In the genomic region with DNA sequence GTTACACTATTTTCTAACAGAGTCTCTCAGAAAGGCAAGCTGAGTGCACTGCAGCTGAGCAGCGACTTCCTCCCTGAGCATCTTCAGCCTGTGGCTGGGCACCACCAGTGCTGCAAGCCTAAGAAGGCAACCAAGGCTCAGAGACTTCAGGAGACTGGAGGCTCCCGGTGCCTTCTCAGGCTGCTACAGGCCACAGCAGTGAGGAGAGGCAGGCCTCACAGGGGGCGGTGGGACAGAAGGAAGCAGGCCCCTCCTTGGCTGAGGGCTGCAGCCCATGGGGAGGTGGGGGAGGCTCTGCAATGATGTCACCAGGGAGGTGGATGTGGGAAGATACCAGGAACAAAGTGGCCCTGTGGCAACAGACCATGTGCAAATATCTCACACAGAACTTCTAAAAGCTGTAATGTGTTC, we compare ENCODE assay signal across 8 mouse cellular contexts. TPM values are rescaled to one million over a fixed set of nuclear protein-coding genes. Genes with fewer than 3 reads are reported as not detected.
A peak's percentile ranks its signal among the peaks of the same experiment; 100 is the strongest.
DNase-seq lines count a peak whose midpoint lies in the region; ATAC-seq lines count a peak whose summit lies in the region.

No protein-coding gene starts in this region.

- peaks cover 25% of the 10 kb centered on the region for H3K4me1 ChIP-seq in kidney, embryonic 15.5 days
- H3K4me1 ChIP-seq in forebrain, embryonic 10.5 days = peaks cover 38% of the 10 kb centered on the region
- peaks cover 25% of the 10 kb centered on the region for H3K4me1 ChIP-seq in limb, embryonic 10.5 days

- 32% methylated on average over 3 of the region's 3 CpGs for WGBS in kidney, embryonic 15.5 days
- 40% methylated on average over 3 of the region's 3 CpGs for WGBS in forebrain, embryonic 10.5 days
- WGBS in limb, embryonic 10.5 days = 41% methylated on average over 3 of the region's 3 CpGs

- H3K9ac ChIP-seq in kidney, embryonic 15.5 days = no peak overlapping the region

- peaks cover 24% of the 10 kb centered on the region for H3K36me3 ChIP-seq in kidney, embryonic 15.5 days
- H3K36me3 ChIP-seq in forebrain, embryonic 10.5 days (replicated peaks) = peaks cover 15% of the 10 kb centered on the region; the same call in 1 of the 2 replicates
- H3K36me3 ChIP-seq in limb, embryonic 10.5 days = peaks cover 25% of the 10 kb centered on the region

- ATAC-seq in kidney, embryonic 15.5 days (replicated peaks; ENCODE audit: low FRiP score) = no peak
- ATAC-seq in activated CD4-positive, CD25-positive, alpha-beta regulatory T cell, adult 4 months = peak; percentile 66

- no peaks in the 10 kb centered on the region for H3K27me3 ChIP-seq in kidney, embryonic 15.5 days
- 0 out of 2 replicates have a peak, but pooled peaks cover 8% of the 10 kb centered on the region for H3K27me3 ChIP-seq in forebrain, embryonic 10.5 days (ENCODE audit: poor library complexity, severe bottlenecking)
- no peaks in the 10 kb centered on the region for H3K27me3 ChIP-seq in limb, embryonic 10.5 days (ENCODE audit: low read depth, poor library complexity, severe bottlenecking)

- no peak overlapping the region for H3K4me3 ChIP-seq in kidney, embryonic 15.5 days (replicated peaks)
- no peak overlapping the region for H3K4me3 ChIP-seq in forebrain, embryonic 10.5 days
- H3K4me3 ChIP-seq in limb, embryonic 10.5 days = no peak overlapping the region

- H3K4me2 ChIP-seq in kidney, embryonic 15.5 days = no peak overlapping the region

- peak overlapping the region; percentile 19 for H3K27ac ChIP-seq in kidney, embryonic 15.5 days
- H3K27ac ChIP-seq in forebrain, embryonic 10.5 days = peak overlapping the region; percentile 83
- H3K27ac ChIP-seq in limb, embryonic 10.5 days = peak overlapping the region; percentile 79

- DNase-seq in kidney, postnatal 10 days = no peak
- no peak for DNase-seq in forebrain, embryonic 10.5 days (ENCODE audit: extremely low spot score, low spot score)
- peak; percentile 37 for DNase-seq in limb, embryonic 10.5 days (ENCODE audit: low spot score)
- DNase-seq in spleen, postnatal 4 days (ENCODE audit: low spot score in 2 of 2) = no peak
- no peak for DNase-seq in B cell, adult 2 months
- no peak for DNase-seq in right cerebral cortex, postnatal 36 days (ENCODE audit: low spot score in 2 of 2)

- no peaks in the 10 kb centered on the region for H3K9me3 ChIP-seq in kidney, embryonic 15.5 days (replicated peaks)
- H3K9me3 ChIP-seq in forebrain, embryonic 10.5 days = no peaks in the 10 kb centered on the region
- H3K9me3 ChIP-seq in limb, embryonic 10.5 days (replicated peaks) = no peaks in the 10 kb centered on the region

RNA-seq across cellular contexts. Expression of a gene that starts 25.1 kb away (rescaled TPM):
- 85.3 and 90.4 TPM in 2 replicates for polyA plus RNA-seq in kidney, embryonic 15.5 days (2015; fragmentation: Nextera tagmentation; extraction: Ambion mirVana)
- polyA plus RNA-seq in activated CD4-positive, CD25-positive, alpha-beta regulatory T cell, adult 4 months (2017; shearing (Covaris generic)) = 10 to 100 TPM; 34.9 to 47.6 TPM
- polyA plus RNA-seq in forebrain, embryonic 10.5 days (2016; fragmentation: Nextera tagmentation; extraction: Ambion mirVana) = 53.4 and 59.2 TPM in 2 replicates
- 67.0 and 69.9 TPM in 2 replicates for polyA plus RNA-seq in limb, embryonic 10.5 days (2016; fragmentation: Nextera tagmentation; extraction: Ambion mirVana)

RNA-seq across cellular contexts. Expression of a gene that starts 50.2 kb away (rescaled TPM):
- polyA plus RNA-seq in kidney, embryonic 15.5 days (2015; fragmentation: Nextera tagmentation; extraction: Ambion mirVana) = 38.6 and 42.5 TPM in 2 replicates
- 10 to 100 TPM; 31.6 to 46.1 TPM for polyA plus RNA-seq in activated CD4-positive, CD25-positive, alpha-beta regulatory T cell, adult 4 months (2017; shearing (Covaris generic))
- polyA plus RNA-seq in forebrain, embryonic 10.5 days (2016; fragmentation: Nextera tagmentation; extraction: Ambion mirVana) = 33.5 and 36.9 TPM in 2 replicates
- 34.0 and 37.9 TPM in 2 replicates for polyA plus RNA-seq in limb, embryonic 10.5 days (2016; fragmentation: Nextera tagmentation; extraction: Ambion mirVana)

RNA-seq across cellular contexts. Expression of a gene that starts 50.7 kb away (rescaled TPM):
- polyA plus RNA-seq in kidney, embryonic 15.5 days (2015; fragmentation: Nextera tagmentation; extraction: Ambion mirVana) = 33.4 and 34.2 TPM in 2 replicates
- polyA plus RNA-seq in activated CD4-positive, CD25-positive, alpha-beta regulatory T cell, adult 4 months (2017; shearing (Covaris generic)) = 10 to 100 TPM; 28.9 to 29.2 TPM
- polyA plus RNA-seq in forebrain, embryonic 10.5 days (2016; fragmentation: Nextera tagmentation; extraction: Ambion mirVana) = 33.6 and 37.1 TPM in 2 replicates
- polyA plus RNA-seq in limb, embryonic 10.5 days (2016; fragmentation: Nextera tagmentation; extraction: Ambion mirVana) = 38.5 and 38.8 TPM in 2 replicates

RNA-seq across cellular contexts. Expression of a gene that starts 51.5 kb away (rescaled TPM):
- 33.9 and 36.6 TPM in 2 replicates for polyA plus RNA-seq in kidney, embryonic 15.5 days (2015; fragmentation: Nextera tagmentation; extraction: Ambion mirVana)
- polyA plus RNA-seq in activated CD4-positive, CD25-positive, alpha-beta regulatory T cell, adult 4 months (2017; shearing (Covaris generic)) = 10 to 100 TPM; 30.1 to 43.8 TPM
- polyA plus RNA-seq in forebrain, embryonic 10.5 days (2016; fragmentation: Nextera tagmentation; extraction: Ambion mirVana) = 39.0 and 40.5 TPM in 2 replicates
- polyA plus RNA-seq in limb, embryonic 10.5 days (2016; fragmentation: Nextera tagmentation; extraction: Ambion mirVana) = 41.2 and 42.2 TPM in 2 replicates

Comparison
In these comparisons a context has a peak if more than half of its experiments do, and no peak if none do; other contexts are left out.
1. H3K27ac ChIP-seq: peak in every context shown above with its lines; median percentile 83 in forebrain, embryonic 10.5 days; 79 in limb, embryonic 10.5 days; 19 in kidney, embryonic 15.5 days.